Mouse (Mus musculus) bone marrow, adult 2 months (tissue): Measurements from ENCODE around the gene AY074887. TPM values are rescaled to one million over a fixed set of nuclear protein-coding genes. Genes with fewer than 3 reads are reported as not detected.
"Not testable (repeated sequence)": the region's sequence is repeated elsewhere in the genome, so short reads cannot be mapped to it uniquely, and the experiment has no call there.

Experiments used
- H3K27ac ChIP-seq: fragments of 200-500 bp; 2 replicates; pipeline ENCODE4 v1.5.1; 2012; ENCODE audit warnings: low read depth, mild to moderate bottlenecking, control low read depth, inconsistent platforms, low read length; ENCODE audit not compliant: control insufficient read depth, poor library complexity, insufficient read depth
- H3K4me1 ChIP-seq: fragments of 200-500 bp; 2 replicates; pipeline ENCODE4 v1.6.1; 2011; ENCODE audit warnings: low read length; ENCODE audit not compliant: control insufficient read depth, insufficient read depth
- H3K4me3 ChIP-seq: fragments of 200-500 bp; replicated peaks from 2 replicates; pipeline ENCODE3; 2011; ENCODE audit warnings: mild to moderate bottlenecking, low read depth, low read length, control low read depth; ENCODE audit not compliant: control insufficient read depth
- CTCF ChIP-seq: fragments of 200-500 bp; IDR thresholded peaks from 2 replicates; pipeline ENCODE4 v1.5.1; 2011; ENCODE audit warnings: low read length, control low read depth; ENCODE audit not compliant: control insufficient read depth, insufficient read depth
- POLR2A ChIP-seq: fragments of 200-500 bp; IDR thresholded peaks from 2 replicates; pipeline ENCODE4 v1.6.1; 2011; ENCODE audit warnings: low read depth, mild to moderate bottlenecking, control low read depth, low read length, borderline replicate concordance; ENCODE audit not compliant: control insufficient read depth
- WGBS: fragments of 180-500 bp; shearing (Covaris S2); methylation state at CpG from one replicate; pipeline ENCODE4 v1.1.7; 2018; 5-methylcytosine and 5-hydroxymethylcytosine counted together
- polyA plus RNA-seq: library from polyadenylated mRNA; stranded (reverse); fragments of >200 nt; gene quantifications from 2 replicates; pipeline ENCODE4 v1.2.4, GENCODE M21; 2011; ENCODE audit warnings: low replicate concordance; ENCODE audit not compliant: missing spikeins, insufficient read depth, insufficient read length

The AY074887 gene
- polyA plus RNA-seq, 1 experiment, result 16.1 TPM

GRCm38 (mm10) chr9:54969972-54970637 lies 19.3 kb upstream of the AY074887 start:
- H3K4me1 ChIP-seq, result no peaks in the 10 kb centered on the region
- H3K4me3 ChIP-seq, result no peak overlapping the region
- no peak for TF ChIP-seq POLR2A
- no peak for TF ChIP-seq CTCF
- WGBS, result 39% methylated on average over 8 of the region's 8 CpGs
- H3K27ac ChIP-seq, result no peak overlapping the region

GRCm38 (mm10) chr9:54963669-54964068 lies 12.9 kb upstream of the AY074887 start:
- TF ChIP-seq CTCF, result no peak
- no peak for TF ChIP-seq POLR2A
- Histone ChIP-seq H3K27ac (no peak overlapping the region), H3K4me3 (no peak overlapping the region), H3K4me1 (no peaks in the 10 kb centered on the region)

- H3K4me1 ChIP-seq, result no peaks in the 10 kb centered on the region
- TF ChIP-seq POLR2A, result no peak
- no peak for TF ChIP-seq CTCF
- no peak overlapping the region for H3K27ac ChIP-seq
- WGBS, result 19% methylated on average over 4 of the region's 4 CpGs
- H3K4me3 ChIP-seq, result no peak overlapping the region
Measured at GRCm38 (mm10) chr9:54961059-54961458, 10.3 kb upstream of the AY074887 start.

GRCm38 (mm10) chr9:54950162-54950561 lies 636 bp downstream of the AY074887 start:
- H3K4me3 ChIP-seq, result peak overlapping the region; percentile 56
- 25% methylated on average over 8 of the region's 8 CpGs for WGBS
- not testable (repeated sequence) for H3K4me1 ChIP-seq, H3K27ac ChIP-seq

- H3K4me3 ChIP-seq, result no peak overlapping the region
- TF ChIP-seq POLR2A, result no peak
- no peak overlapping the region for H3K27ac ChIP-seq
- no peaks in the 10 kb centered on the region; the same call in 1 of the 2 replicates for H3K4me1 ChIP-seq
Measured at GRCm38 (mm10) chr9:54949465-54949864, 1.3 kb downstream of the AY074887 start.

- TF ChIP-seq POLR2A (no peak), CTCF (no peak)
- no peak overlapping the region for H3K27ac ChIP-seq
- no peak overlapping the region for H3K4me3 ChIP-seq
- WGBS, result 80% methylated on average over 16 of the region's 16 CpGs
- no peaks in the 10 kb centered on the region for H3K4me1 ChIP-seq
Measured at GRCm38 (mm10) chr9:54946256-54946655, 4.5 kb downstream of the AY074887 start.

GRCm38 (mm10) chr9:54944467-54944866 lies 6.3 kb downstream of the AY074887 start:
- no peak for TF ChIP-seq POLR2A
- no peak for TF ChIP-seq CTCF
- Histone ChIP-seq H3K27ac (no peak overlapping the region), H3K4me1 (no peaks in the 10 kb centered on the region), H3K4me3 (no peak overlapping the region)
- WGBS, result 63% methylated on average over 2 of the region's 2 CpGs

- TF ChIP-seq CTCF (no peak), POLR2A (no peak)
Measured at GRCm38 (mm10) chr9:54942071-54942470, 8.7 kb downstream of the AY074887 start.

GRCm38 (mm10) chr9:54932379-54932778 lies 18.4 kb downstream of the AY074887 start:
- 76% methylated on average over 2 of the region's 2 CpGs for WGBS
- Histone ChIP-seq H3K27ac (no peak overlapping the region), H3K4me3 (no peak overlapping the region), H3K4me1 (no peaks in the 10 kb centered on the region)
- no peak for TF ChIP-seq CTCF

More at GRCm38 (mm10) chr9:54942071-54942470, 8.7 kb downstream of the AY074887 start:
- Histone ChIP-seq H3K4me1 (no peaks in the 10 kb centered on the region), H3K4me3 (no peak overlapping the region), H3K27ac (no peak overlapping the region)
- WGBS, result 86% methylated on average over 4 of the region's 4 CpGs
